Mouse (Mus musculus) midbrain, embryonic 11.5 days (tissue): ENCODE measurements around the gene Kcnt1. TPM values are rescaled to one million over a fixed set of nuclear protein-coding genes. Genes with fewer than 3 reads are reported as not detected.

Experiments used
- polyA plus RNA-seq: library from polyadenylated mRNA; unstranded; fragments of >200 nt; fragmentation: Nextera tagmentation; extraction: Ambion mirVana; gene quantifications from 2 replicates; pipeline ENCODE4 v1.2.1, GENCODE M21; 2014

Kcnt1 gene
- polyA plus RNA-seq, 1 experiment from 2014 or later, result 0.23 TPM

Other genes starting within 250 kb of the Kcnt1 start
- 0.25 and 0.28 TPM in 2 replicates for gene Ccdc183, start 246.1 kb upstream of the Kcnt1 start, polyA plus RNA-seq
- 17.9 and 19.1 TPM in 2 replicates for gene Tmem141, start 241.7 kb upstream of the Kcnt1 start, polyA plus RNA-seq
- gene Fcna, start 235.7 kb upstream of the Kcnt1 start, polyA plus RNA-seq, result 1.3 and 1.6 TPM in 2 replicates
- gene Lcn8, start 210.6 kb upstream of the Kcnt1 start, polyA plus RNA-seq, result not detected in 2 replicates
- not detected in 2 replicates for gene Lcn5, start 205.8 kb upstream of the Kcnt1 start, polyA plus RNA-seq
- not detected in 2 replicates for gene Lcn6, start 186.9 kb upstream of the Kcnt1 start, polyA plus RNA-seq
- not detected in 2 replicates for gene Lcn10, start 181.0 kb upstream of the Kcnt1 start, polyA plus RNA-seq
- not detected in 2 replicates for gene Obp2a, start 163.7 kb upstream of the Kcnt1 start, polyA plus RNA-seq
- 57.1 and 59.7 TPM in 2 replicates for gene Bmyc, start 157.0 kb upstream of the Kcnt1 start, polyA plus RNA-seq
- gene Obp2b, start 126.7 kb upstream of the Kcnt1 start, polyA plus RNA-seq, result not detected in 2 replicates
- not detected in 2 replicates for gene Lcn3, start 98.2 kb upstream of the Kcnt1 start, polyA plus RNA-seq
- not detected in 2 replicates for gene Lcn11, start 86.7 kb upstream of the Kcnt1 start, polyA plus RNA-seq
- gene Gm13539, start 81.5 kb upstream of the Kcnt1 start, polyA plus RNA-seq, result not detected in 2 replicates
- not detected in 2 replicates for gene Glt6d1, start 47.9 kb upstream of the Kcnt1 start, polyA plus RNA-seq
- not detected in 2 replicates for gene Lcn9, start 40.6 kb upstream of the Kcnt1 start, polyA plus RNA-seq
- gene Sohlh1, start 16.5 kb upstream of the Kcnt1 start, polyA plus RNA-seq, result not detected in 2 replicates
- gene Camsap1, start 119.5 kb downstream of the Kcnt1 start, polyA plus RNA-seq, result 34.4 and 46.8 TPM in 2 replicates
- gene Ubac1, start 158.0 kb downstream of the Kcnt1 start, polyA plus RNA-seq, result 96.1 and 101 TPM in 2 replicates